Mouse (Mus musculus) hindbrain, embryonic 14.5 days (tissue): ENCODE measurements at regions not wholly inside any gene's neighbourhood (a gene's known extent, or its start where the extent isn't known, plus 50 kb on each side); places are given as distances from the start of the nearest gene placed in this dataset.

Experiments used
- ATAC-seq: fragments of 200-750 bp; cut with Nextera tagmentation; 2 replicates; pipeline ENCODE4 v1.8.0; 2017; ENCODE audit warnings: moderate number of reproducible peaks, mild to moderate bottlenecking, moderate TSS enrichment, moderate library complexity; ENCODE audit not compliant: low FRiP score
- DNase-seq: peaks from one replicate; pipeline ENCODE4 v3.0.0-alpha.2; 2015; ENCODE audit warnings: low spot score
- H3K27ac ChIP-seq: fragments of 300-500 bp; sonication (generic); 2 replicates; pipeline ENCODE4 v1.5.1; 2014; ENCODE audit warnings: mild to moderate bottlenecking, moderate library complexity
- H3K27me3 ChIP-seq: fragments of 300-500 bp; sonication (generic); 2 replicates; pipeline ENCODE4 v1.6.1; 2014; ENCODE audit warnings: mild to moderate bottlenecking, low read length, mixed read lengths; ENCODE audit not compliant: control insufficient read depth, insufficient read depth
- H3K36me3 ChIP-seq: fragments of 300-500 bp; sonication (generic); replicated peaks from 2 replicates; pipeline ENCODE4 v1.6.1; 2014; ENCODE audit not compliant: control insufficient read depth, insufficient read depth
- H3K4me1 ChIP-seq: fragments of 300-500 bp; sonication (generic); replicated peaks from 2 replicates; pipeline ENCODE4 v1.6.1; 2014; ENCODE audit warnings: antibody characterized with exemption, low read length, mixed read lengths; ENCODE audit not compliant: control insufficient read depth, insufficient read depth
- H3K4me2 ChIP-seq: fragments of 300-500 bp; sonication (generic); replicated peaks from 2 replicates; pipeline ENCODE4 v1.6.1; 2014; ENCODE audit warnings: mild to moderate bottlenecking, moderate library complexity
- H3K4me3 ChIP-seq: fragments of 300-500 bp; sonication (generic); replicated peaks from 2 replicates; pipeline ENCODE4 v1.5.1; 2014; ENCODE audit warnings: mild to moderate bottlenecking, low read length
- H3K9ac ChIP-seq: fragments of 300-500 bp; sonication (generic); 2 replicates; pipeline ENCODE4 v1.6.1; 2014
- H3K9me3 ChIP-seq: fragments of 300-500 bp; sonication (generic); 2 replicates; pipeline ENCODE4 v1.6.1; 2016; ENCODE audit warnings: low read length; ENCODE audit not compliant: control insufficient read depth
- WGBS: fragments of 180-500 bp; shearing (Covaris S2); extraction: QIAGEN DNeasy Blood & Tissue Kit; methylation state at CpG from one replicate; pipeline ENCODE4 v1.1.7; 2014; 5-methylcytosine and 5-hydroxymethylcytosine counted together

- DNase-seq, result no peak
- Histone ChIP-seq H3K27me3 (no peaks in the 10 kb centered on the region), H3K27ac (no peak overlapping the region), H3K4me3 (no peak overlapping the region), H3K36me3 (no peaks in the 10 kb centered on the region), H3K9ac (no peak overlapping the region), H3K4me1 (no peaks in the 10 kb centered on the region), H3K4me2 (no peak overlapping the region), H3K9me3 (no peaks in the 10 kb centered on the region)
- WGBS, result 71% methylated on average over 16 of the region's 16 CpGs
- no peak for ATAC-seq
Measured at GRCm38 (mm10) chr11:16559001-16559699, 50.9 kb upstream of the Sec61g start.

GRCm38 (mm10) chr11:16561727-16562126 lies 53.4 kb upstream of the Sec61g start:
- Histone ChIP-seq H3K4me2 (no peak overlapping the region), H3K4me1 (no peaks in the 10 kb centered on the region)
- 88% methylated on average over 4 of the region's 4 CpGs for WGBS

GRCm38 (mm10) chr11:16589085-16589680 lies 80.9 kb upstream of the Sec61g start:
- Histone ChIP-seq H3K9ac (no peak overlapping the region), H3K4me1 (peaks cover 14% of the 10 kb centered on the region), H3K4me2 (no peak overlapping the region), H3K36me3 (no peaks in the 10 kb centered on the region), H3K27ac (no peak overlapping the region), H3K4me3 (no peak overlapping the region), H3K27me3 (no peaks in the 10 kb centered on the region), H3K9me3 (no peaks in the 10 kb centered on the region)
- no peak for DNase-seq
- no peak for ATAC-seq
- WGBS, result 86% methylated on average over 4 of the region's 4 CpGs

More at GRCm38 (mm10) chr11:16561727-16562126, 53.4 kb upstream of the Sec61g start:
- ATAC-seq (no peak), DNase-seq (no peak)
- H3K9me3 ChIP-seq, result no peaks in the 10 kb centered on the region
- no peak overlapping the region for H3K4me3 ChIP-seq
- no peak overlapping the region for H3K9ac ChIP-seq
- no peak overlapping the region for H3K27ac ChIP-seq
- H3K27me3 ChIP-seq, result no peaks in the 10 kb centered on the region
- H3K36me3 ChIP-seq, result no peaks in the 10 kb centered on the region

GRCm38 (mm10) chr11:16590541-16590940 lies 82.3 kb upstream of the Sec61g start:
- no peak for DNase-seq
- Histone ChIP-seq H3K9ac (no peak overlapping the region), H3K4me3 (no peak overlapping the region), H3K9me3 (no peaks in the 10 kb centered on the region), H3K4me1 (peaks cover 14% of the 10 kb centered on the region), H3K36me3 (no peaks in the 10 kb centered on the region), H3K27ac (no peak overlapping the region; the same call in 1 of the 2 replicates), H3K27me3 (no peaks in the 10 kb centered on the region), H3K4me2 (no peak overlapping the region)
- no peak for ATAC-seq
- 26% methylated on average over 4 of the region's 4 CpGs for WGBS

- H3K36me3 ChIP-seq, result no peaks in the 10 kb centered on the region
- peak overlapping the region; percentile 76 for H3K27ac ChIP-seq
- WGBS, result under 1% methylated on average over 7 of the region's 7 CpGs
- peak; percentile 97 for ATAC-seq
- no peak overlapping the region for H3K4me3 ChIP-seq
- H3K27me3 ChIP-seq, result no peaks in the 10 kb centered on the region
- H3K9me3 ChIP-seq, result no peaks in the 10 kb centered on the region
- peak overlapping the region; percentile 24; the same call in 1 of the 2 replicates for H3K9ac ChIP-seq
- peak; percentile 67 for DNase-seq
- peak overlapping the region; percentile 30 for H3K4me2 ChIP-seq
- peaks cover 14% of the 10 kb centered on the region for H3K4me1 ChIP-seq
Measured at GRCm38 (mm10) chr11:16591471-16591921, 83.2 kb upstream of the Sec61g start.

GRCm38 (mm10) chr11:16592006-16592405 lies 83.7 kb upstream of the Sec61g start:
- H3K4me3 ChIP-seq, result no peak overlapping the region
- peak overlapping the region; percentile 30; the same call in 1 of the 2 replicates for H3K4me2 ChIP-seq
- peaks cover 14% of the 10 kb centered on the region for H3K4me1 ChIP-seq
- H3K27me3 ChIP-seq, result no peaks in the 10 kb centered on the region
- H3K9me3 ChIP-seq, result no peaks in the 10 kb centered on the region
- no peak; the same call in 1 of the 2 replicates for ATAC-seq
- no peak for DNase-seq
- H3K27ac ChIP-seq, result peak overlapping the region; percentile 76
- H3K9ac ChIP-seq, result no peak overlapping the region
- WGBS, result 27% methylated on average over 4 of the region's 4 CpGs
- no peaks in the 10 kb centered on the region for H3K36me3 ChIP-seq

- ATAC-seq (no peak), DNase-seq (no peak)
- no peak overlapping the region for H3K4me3 ChIP-seq
- H3K27me3 ChIP-seq, result no peaks in the 10 kb centered on the region
- no peak overlapping the region for H3K9ac ChIP-seq
- H3K4me2 ChIP-seq, result no peak overlapping the region
- H3K9me3 ChIP-seq, result no peaks in the 10 kb centered on the region
- H3K36me3 ChIP-seq, result no peaks in the 10 kb centered on the region
- peaks cover 14% of the 10 kb centered on the region for H3K4me1 ChIP-seq
- H3K27ac ChIP-seq, result no peak overlapping the region
- 92% methylated on average over 5 of the region's 5 CpGs for WGBS
Measured at GRCm38 (mm10) chr11:16592766-16593165, 84.5 kb upstream of the Sec61g start.

GRCm38 (mm10) chr11:16594832-16595231 lies 86.5 kb upstream of the Sec61g start:
- whole genome bisulfite sequencing, result 23% methylated on average over 1 of the region's 1 CpGs
- Histone ChIP-seq H3K4me3 (no peak overlapping the region), H3K27ac (no peak overlapping the region), H3K9me3 (no peaks in the 10 kb centered on the region), H3K27me3 (no peaks in the 10 kb centered on the region), H3K36me3 (no peaks in the 10 kb centered on the region), H3K4me2 (no peak overlapping the region), H3K9ac (no peak overlapping the region), H3K4me1 (peaks cover 14% of the 10 kb centered on the region)
- no peak for ATAC-seq
- DNase-seq, result no peak

GRCm38 (mm10) chr11:16597038-16597830 lies 89.0 kb upstream of the Sec61g start:
- ATAC-seq (no peak), DNase-seq (no peak)
- Histone ChIP-seq H3K36me3 (no peaks in the 10 kb centered on the region), H3K4me2 (no peak overlapping the region), H3K27me3 (no peaks in the 10 kb centered on the region), H3K9ac (no peak overlapping the region), H3K9me3 (peaks cover 9% of the 10 kb centered on the region; the same call in 1 of the 2 replicates), H3K4me3 (no peak overlapping the region), H3K4me1 (no peaks in the 10 kb centered on the region; the same call in 1 of the 2 replicates), H3K27ac (no peak overlapping the region)
- 84% methylated on average over 6 of the region's 6 CpGs for WGBS
